Mouse (Mus musculus): ENCODE data around the gene Gm49361. TPM values are rescaled to one million over a fixed set of nuclear protein-coding genes. Genes with fewer than 3 reads are reported as not detected.

The Gm49361 gene
- polyA plus RNA-seq, 1 experiment from 2014 or later: not detected

- 68% methylated on average over 4 of the region's 4 CpGs for WGBS
- Histone ChIP-seq H3K4me1 (ENCODE audit: control insufficient read depth, insufficient read depth, low read length) (peaks cover 4% of the 10 kb centered on the region; the same call in 1 of the 2 replicates), H3K9me3 (ENCODE audit: control insufficient read depth, low read length) (no peaks in the 10 kb centered on the region), H3K4me3 (ENCODE audit: low read depth, low read length) (no peak overlapping the region), H3K36me3 (ENCODE audit: control insufficient read depth, insufficient read depth, low read length) (no peaks in the 10 kb centered on the region), H3K9ac (ENCODE audit: low read length) (no peak overlapping the region), H3K4me2 (no peak overlapping the region), H3K27me3 (ENCODE audit: control insufficient read depth, insufficient read depth, low read length) (no peaks in the 10 kb centered on the region), H3K27ac (ENCODE audit: low read depth, low read length) (no peak overlapping the region)
- no peak for ATAC-seq (ENCODE audit: low FRiP score)
- DNase-seq (ENCODE audit: low spot score, missing footprints): no peak
These were observed 29.2 kb downstream of the Gm49361 start for GRCm38 (mm10) chr14:57716601-57717245.

GRCm38 (mm10) chr14:57712884-57713283 is 33.0 kb downstream of the Gm49361 start:
- H3K9ac ChIP-seq (ENCODE audit: low read length): no peak overlapping the region

GRCm38 (mm10) chr14:57711059-57711458 is 34.8 kb downstream of the Gm49361 start:
- no peak overlapping the region for H3K4me3 ChIP-seq (ENCODE audit: low read depth, low read length)
- ATAC-seq (ENCODE audit: low FRiP score): no peak
- no peaks in the 10 kb centered on the region for H3K27me3 ChIP-seq (ENCODE audit: control insufficient read depth, insufficient read depth, low read length)
- H3K27ac ChIP-seq (ENCODE audit: low read depth, low read length): no peak overlapping the region
- H3K36me3 ChIP-seq (ENCODE audit: control insufficient read depth, insufficient read depth, low read length): no peaks in the 10 kb centered on the region
- 95% methylated on average over 6 of the region's 6 CpGs for WGBS
- DNase-seq (ENCODE audit: low spot score, missing footprints): no peak
- peaks cover 14% of the 10 kb centered on the region for H3K4me1 ChIP-seq (ENCODE audit: control insufficient read depth, insufficient read depth, low read length)
- H3K4me2 ChIP-seq: no peak overlapping the region
- H3K9ac ChIP-seq (ENCODE audit: low read length): no peak overlapping the region
- no peaks in the 10 kb centered on the region for H3K9me3 ChIP-seq (ENCODE audit: control insufficient read depth, low read length)

More at GRCm38 (mm10) chr14:57712884-57713283, 33.0 kb downstream of the Gm49361 start:
- Histone ChIP-seq H3K9me3 (ENCODE audit: control insufficient read depth, low read length) (no peaks in the 10 kb centered on the region), H3K36me3 (ENCODE audit: control insufficient read depth, insufficient read depth, low read length) (no peaks in the 10 kb centered on the region), H3K4me1 (ENCODE audit: control insufficient read depth, insufficient read depth, low read length) (peaks cover 11% of the 10 kb centered on the region), H3K4me3 (ENCODE audit: low read depth, low read length) (no peak overlapping the region), H3K27ac (ENCODE audit: low read depth, low read length) (no peak overlapping the region), H3K4me2 (no peak overlapping the region), H3K27me3 (ENCODE audit: control insufficient read depth, insufficient read depth, low read length) (no peaks in the 10 kb centered on the region)
- no peak for DNase-seq (ENCODE audit: low spot score, missing footprints)
- no peak for ATAC-seq (ENCODE audit: low FRiP score)
- 97% methylated on average over 1 of the region's 1 CpGs for WGBS

- Histone ChIP-seq H3K4me1 (ENCODE audit: control insufficient read depth, insufficient read depth, low read length) (peaks cover 14% of the 10 kb centered on the region), H3K4me3 (ENCODE audit: low read depth, low read length) (no peak overlapping the region), H3K36me3 (ENCODE audit: control insufficient read depth, insufficient read depth, low read length) (no peaks in the 10 kb centered on the region), H3K9ac (ENCODE audit: low read length) (no peak overlapping the region), H3K9me3 (ENCODE audit: control insufficient read depth, low read length) (no peaks in the 10 kb centered on the region), H3K4me2 (no peak overlapping the region), H3K27me3 (ENCODE audit: control insufficient read depth, insufficient read depth, low read length) (no peaks in the 10 kb centered on the region), H3K27ac (ENCODE audit: low read depth, low read length) (no peak overlapping the region)
- WGBS: 27% methylated on average over 10 of the region's 10 CpGs
- peak; percentile 88 for DNase-seq (ENCODE audit: low spot score, missing footprints)
- peak; percentile 70 for ATAC-seq (ENCODE audit: low FRiP score)
These were observed 36.7 kb downstream of the Gm49361 start for GRCm38 (mm10) chr14:57709171-57709570.

GRCm38 (mm10) chr14:57708580-57708979 is 37.3 kb downstream of the Gm49361 start:
- H3K4me2 ChIP-seq: no peak overlapping the region
- ATAC-seq (ENCODE audit: low FRiP score) (no peak), DNase-seq (ENCODE audit: low spot score, missing footprints) (no peak)
- H3K27ac ChIP-seq (ENCODE audit: low read depth, low read length): no peak overlapping the region
- no peaks in the 10 kb centered on the region for H3K9me3 ChIP-seq (ENCODE audit: control insufficient read depth, low read length)
- no peaks in the 10 kb centered on the region for H3K36me3 ChIP-seq (ENCODE audit: control insufficient read depth, insufficient read depth, low read length)
- no peak overlapping the region for H3K9ac ChIP-seq (ENCODE audit: low read length)
- no peak overlapping the region for H3K4me3 ChIP-seq (ENCODE audit: low read depth, low read length)
- H3K27me3 ChIP-seq (ENCODE audit: control insufficient read depth, insufficient read depth, low read length): no peaks in the 10 kb centered on the region
- peaks cover 14% of the 10 kb centered on the region for H3K4me1 ChIP-seq (ENCODE audit: control insufficient read depth, insufficient read depth, low read length)
- WGBS: 84% methylated on average over 7 of the region's 7 CpGs

GRCm38 (mm10) chr14:57707100-57707893 is 38.6 kb downstream of the Gm49361 start:
- DNase-seq (ENCODE audit: low spot score, missing footprints) (peak; percentile 90), ATAC-seq (ENCODE audit: low FRiP score) (peak; percentile 42; the same call in 1 of the 2 replicates)
- H3K4me3 ChIP-seq (ENCODE audit: low read depth, low read length): no peak overlapping the region
- peak overlapping the region; percentile 55 for H3K9ac ChIP-seq (ENCODE audit: low read length)
- no peaks in the 10 kb centered on the region for H3K9me3 ChIP-seq (ENCODE audit: control insufficient read depth, low read length)
- H3K4me2 ChIP-seq: no peak overlapping the region
- no peaks in the 10 kb centered on the region for H3K27me3 ChIP-seq (ENCODE audit: control insufficient read depth, insufficient read depth, low read length)
- H3K36me3 ChIP-seq (ENCODE audit: control insufficient read depth, insufficient read depth, low read length): no peaks in the 10 kb centered on the region
- H3K27ac ChIP-seq (ENCODE audit: low read depth, low read length): no peak overlapping the region
- WGBS: 42% methylated on average over 18 of the region's 18 CpGs
- H3K4me1 ChIP-seq (ENCODE audit: control insufficient read depth, insufficient read depth, low read length): peaks cover 14% of the 10 kb centered on the region

GRCm38 (mm10) chr14:57706760-57707099 is 39.2 kb downstream of the Gm49361 start:
- Histone ChIP-seq H3K36me3 (ENCODE audit: control insufficient read depth, insufficient read depth, low read length) (no peaks in the 10 kb centered on the region), H3K27ac (ENCODE audit: low read depth, low read length) (no peak overlapping the region), H3K4me3 (ENCODE audit: low read depth, low read length) (no peak overlapping the region), H3K4me2 (no peak overlapping the region), H3K27me3 (ENCODE audit: control insufficient read depth, insufficient read depth, low read length) (no peaks in the 10 kb centered on the region), H3K9me3 (ENCODE audit: control insufficient read depth, low read length) (no peaks in the 10 kb centered on the region), H3K9ac (ENCODE audit: low read length) (0 out of 2 replicates have a peak overlapping the region, but pooled peaks have one; percentile 2), H3K4me1 (ENCODE audit: control insufficient read depth, insufficient read depth, low read length) (peaks cover 14% of the 10 kb centered on the region)
- ATAC-seq (ENCODE audit: low FRiP score) (no peak), DNase-seq (ENCODE audit: low spot score, missing footprints) (no peak)
- 85% methylated on average over 4 of the region's 4 CpGs for WGBS

GRCm38 (mm10) chr14:57705759-57706158 is 40.1 kb downstream of the Gm49361 start:
- Histone ChIP-seq H3K27me3 (ENCODE audit: control insufficient read depth, insufficient read depth, low read length) (no peaks in the 10 kb centered on the region), H3K9me3 (ENCODE audit: control insufficient read depth, low read length) (no peaks in the 10 kb centered on the region), H3K4me1 (ENCODE audit: control insufficient read depth, insufficient read depth, low read length) (peaks cover 14% of the 10 kb centered on the region), H3K4me2 (no peak overlapping the region), H3K9ac (ENCODE audit: low read length) (no peak overlapping the region), H3K36me3 (ENCODE audit: control insufficient read depth, insufficient read depth, low read length) (no peaks in the 10 kb centered on the region), H3K4me3 (ENCODE audit: low read depth, low read length) (no peak overlapping the region), H3K27ac (ENCODE audit: low read depth, low read length) (no peak overlapping the region)
- no peak for DNase-seq (ENCODE audit: low spot score, missing footprints)
- ATAC-seq (ENCODE audit: low FRiP score): no peak
- WGBS: 94% methylated on average over 4 of the region's 4 CpGs

- DNase-seq (ENCODE audit: low spot score, missing footprints) (no peak), ATAC-seq (ENCODE audit: low FRiP score) (no peak)
- Histone ChIP-seq H3K4me3 (ENCODE audit: low read depth, low read length) (no peak overlapping the region), H3K36me3 (ENCODE audit: control insufficient read depth, insufficient read depth, low read length) (peaks cover 1% of the 10 kb centered on the region), H3K27ac (ENCODE audit: low read depth, low read length) (no peak overlapping the region), H3K9ac (ENCODE audit: low read length) (no peak overlapping the region), H3K27me3 (ENCODE audit: control insufficient read depth, insufficient read depth, low read length) (no peaks in the 10 kb centered on the region), H3K4me1 (ENCODE audit: control insufficient read depth, insufficient read depth, low read length) (peaks cover 14% of the 10 kb centered on the region), H3K9me3 (ENCODE audit: control insufficient read depth, low read length) (no peaks in the 10 kb centered on the region), H3K4me2 (no peak overlapping the region)
- WGBS: 94% methylated on average over 4 of the region's 4 CpGs
These were observed 40.8 kb downstream of the Gm49361 start for GRCm38 (mm10) chr14:57705075-57705474.
